Mouse (Mus musculus) bone marrow, adult 2 months (tissue): ENCODE data around the gene Slc7a10.

Experiments used
- CTCF ChIP-seq: fragments of 200-500 bp; IDR thresholded peaks from 2 replicates; pipeline ENCODE4 v1.5.1; 2011; ENCODE audit warnings: low read length, control low read depth; ENCODE audit not compliant: control insufficient read depth, insufficient read depth
- POLR2A ChIP-seq: fragments of 200-500 bp; IDR thresholded peaks from 2 replicates; pipeline ENCODE4 v1.6.1; 2011; ENCODE audit warnings: low read depth, mild to moderate bottlenecking, control low read depth, low read length, borderline replicate concordance; ENCODE audit not compliant: control insufficient read depth

- TF ChIP-seq CTCF (no peak), POLR2A (no peak)
These were observed 39.9 kb upstream of the Slc7a10 start for GRCm38 (mm10) chr7:35146269-35146668.
